Mouse (Mus musculus): ENCODE measurements around the gene Prmt3.
A peak's percentile ranks its signal among the peaks of the same experiment; 100 is the strongest.

DNA sequence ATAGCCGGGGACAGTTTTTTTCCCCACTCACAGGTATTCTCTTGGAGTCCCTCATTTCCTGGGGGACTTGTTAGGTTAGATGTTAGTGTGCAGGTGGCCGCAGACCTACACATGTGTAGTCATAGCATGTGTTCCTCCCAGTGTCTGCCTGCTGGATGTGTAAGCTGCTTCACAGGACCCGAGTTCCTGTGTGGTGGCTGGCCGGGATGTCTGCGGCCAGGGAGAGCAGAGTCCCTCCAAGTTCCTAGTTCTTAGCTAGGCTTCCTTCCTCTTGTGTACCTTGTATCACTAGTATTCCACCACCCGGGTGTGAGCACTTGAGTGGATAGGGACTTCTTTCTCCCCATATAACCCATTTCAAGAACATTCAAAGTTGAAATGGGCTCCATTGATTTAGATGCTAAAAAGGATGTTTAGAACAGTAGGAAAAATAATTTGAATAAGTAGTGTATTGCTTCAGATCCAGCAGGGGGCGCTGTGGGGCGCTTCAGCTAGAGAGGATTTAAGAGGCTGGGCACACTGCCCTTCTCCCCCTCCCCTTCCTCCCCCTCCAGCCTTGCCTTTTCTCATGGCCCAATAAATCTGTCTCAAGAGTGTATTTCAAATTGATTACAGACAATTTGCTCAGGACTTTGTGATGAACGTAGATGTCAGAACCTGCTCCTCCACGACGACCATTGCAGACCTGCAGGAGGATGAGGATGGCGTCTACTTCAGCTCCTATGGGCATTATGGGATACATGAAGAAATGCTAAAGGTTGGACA, 8.7 kb downstream of the Prmt3 start:
- TF ChIP-seq CTCF (IDR thresholded peaks at IDR 0.05; ENCODE audit: low read depth) (peak; percentile 72), EP300 (IDR thresholded peaks at IDR 0.05; ENCODE audit: low read depth) (no peak)
